Mouse (Mus musculus) forebrain, embryonic 10.5 days (tissue): ENCODE measurements around the gene Cep44. TPM values are rescaled to one million over a fixed set of nuclear protein-coding genes. Genes with fewer than 3 reads are reported as not detected.

Experiments
- DNase-seq: peaks from one replicate; pipeline ENCODE4 v3.0.0-alpha.2; 2017; ENCODE audit warnings: low spot score; ENCODE audit errors: extremely low spot score
- H3K27ac ChIP-seq: fragments of 300-500 bp; sonication (generic); 2 replicates; pipeline ENCODE4 v1.5.1; 2016; ENCODE audit warnings: mild to moderate bottlenecking
- H3K27me3 ChIP-seq: fragments of 300-500 bp; sonication (generic); 2 replicates; pipeline ENCODE4 v1.6.1; 2016; ENCODE audit warnings: mild to moderate bottlenecking; ENCODE audit not compliant: poor library complexity, severe bottlenecking
- H3K36me3 ChIP-seq: fragments of 300-500 bp; sonication (generic); replicated peaks from 2 replicates; pipeline ENCODE4 v1.6.1; 2016; ENCODE audit warnings: mild to moderate bottlenecking, moderate library complexity
- H3K4me1 ChIP-seq: fragments of 300-500 bp; sonication (generic); 2 replicates; pipeline ENCODE4 v1.6.1; 2016
- H3K4me3 ChIP-seq: fragments of 300-500 bp; sonication (generic); 2 replicates; pipeline ENCODE4 v1.5.1; 2016; ENCODE audit warnings: mild to moderate bottlenecking, moderate library complexity
- H3K9me3 ChIP-seq: fragments of 300-500 bp; sonication (generic); 2 replicates; pipeline ENCODE4 v1.6.1; 2016; ENCODE audit warnings: mild to moderate bottlenecking, moderate library complexity
- WGBS: fragments of 180-500 bp; shearing (Covaris S2); methylation state at CpG from one replicate; pipeline ENCODE4 v1.1.7; 2016; 5-methylcytosine and 5-hydroxymethylcytosine counted together
- polyA plus RNA-seq: library from polyadenylated mRNA; unstranded; fragments of >200 nt; fragmentation: Nextera tagmentation; extraction: Ambion mirVana; gene quantifications from 2 replicates; pipeline ENCODE4 v1.2.1, GENCODE M21; 2016

Cep44 gene
- polyA plus RNA-seq: 32.6 and 34.0 TPM in 2 replicates

GRCm38 (mm10) chr8:56550558-56551360, at the start of gene Cep44, which contains the start of gene Fbxo8:
TSS of gene Cep44 (minus strand) at chr8:56551047.
TSS of gene Fbxo8 (plus strand) at chr8:56551090.
- Histone ChIP-seq H3K27me3 (no peaks in the 10 kb centered on the region), H3K4me1 (peaks cover 15% of the 10 kb centered on the region), H3K9me3 (no peaks in the 10 kb centered on the region), H3K36me3 (no peaks in the 10 kb centered on the region), H3K27ac (peak within 1 kb of the TSS; percentile 92), H3K4me3 (peak within 1 kb of the TSS; percentile 91)
- under 1% methylated on average over 53 of the region's 53 CpGs for WGBS
- DNase-seq: peak; percentile 80

- 93% methylated on average over 5 of the region's 5 CpGs for WGBS
- Histone ChIP-seq H3K27me3 (no peaks in the 10 kb centered on the region), H3K4me1 (no peaks in the 10 kb centered on the region), H3K27ac (no peak overlapping the region), H3K4me3 (no peak overlapping the region), H3K36me3 (no peaks in the 10 kb centered on the region), H3K9me3 (no peaks in the 10 kb centered on the region)
- no peak for DNase-seq
Measured at GRCm38 (mm10) chr8:56591502-56591901, 40.7 kb upstream of the Cep44 start.

- no peaks in the 10 kb centered on the region for H3K36me3 ChIP-seq
- H3K27ac ChIP-seq: no peak overlapping the region
- no peak overlapping the region for H3K4me3 ChIP-seq
- 87% methylated on average over 1 of the region's 1 CpGs for WGBS
- no peaks in the 10 kb centered on the region for H3K27me3 ChIP-seq
- H3K9me3 ChIP-seq: no peaks in the 10 kb centered on the region
- H3K4me1 ChIP-seq: no peaks in the 10 kb centered on the region
- DNase-seq: no peak
Measured at GRCm38 (mm10) chr8:56591084-56591483, 40.2 kb upstream of the Cep44 start.

GRCm38 (mm10) chr8:56589004-56589403, 38.2 kb upstream of the Cep44 start:
- H3K4me3 ChIP-seq: no peak overlapping the region
- no peaks in the 10 kb centered on the region for H3K9me3 ChIP-seq
- DNase-seq: no peak
- no peaks in the 10 kb centered on the region for H3K4me1 ChIP-seq
- 86% methylated on average over 2 of the region's 2 CpGs for WGBS
- H3K27ac ChIP-seq: no peak overlapping the region
- no peaks in the 10 kb centered on the region for H3K36me3 ChIP-seq
- no peaks in the 10 kb centered on the region for H3K27me3 ChIP-seq

- Histone ChIP-seq H3K36me3 (no peaks in the 10 kb centered on the region), H3K27me3 (no peaks in the 10 kb centered on the region), H3K4me1 (no peaks in the 10 kb centered on the region), H3K4me3 (no peak overlapping the region), H3K9me3 (no peaks in the 10 kb centered on the region), H3K27ac (no peak overlapping the region)
- no peak for DNase-seq
Measured at GRCm38 (mm10) chr8:56582841-56583240, 32.0 kb upstream of the Cep44 start.

- Histone ChIP-seq H3K4me1 (no peaks in the 10 kb centered on the region), H3K36me3 (no peaks in the 10 kb centered on the region), H3K4me3 (no peak overlapping the region), H3K9me3 (no peaks in the 10 kb centered on the region), H3K27ac (no peak overlapping the region), H3K27me3 (no peaks in the 10 kb centered on the region)
- DNase-seq: no peak
- 93% methylated on average over 4 of the region's 4 CpGs for WGBS
Measured at GRCm38 (mm10) chr8:56580918-56581317, 30.1 kb upstream of the Cep44 start.

GRCm38 (mm10) chr8:56566856-56567255, 16.0 kb upstream of the Cep44 start:
- H3K36me3 ChIP-seq: no peaks in the 10 kb centered on the region
- H3K27ac ChIP-seq: no peak overlapping the region
- no peak for DNase-seq
- H3K4me3 ChIP-seq: no peak overlapping the region
- no peaks in the 10 kb centered on the region for H3K27me3 ChIP-seq
- no peaks in the 10 kb centered on the region for H3K4me1 ChIP-seq
- no peaks in the 10 kb centered on the region for H3K9me3 ChIP-seq
- WGBS: 90% methylated on average over 9 of the region's 9 CpGs

GRCm38 (mm10) chr8:56564399-56565047, 13.7 kb upstream of the Cep44 start:
- Histone ChIP-seq H3K4me1 (no peaks in the 10 kb centered on the region), H3K9me3 (no peaks in the 10 kb centered on the region), H3K27me3 (no peaks in the 10 kb centered on the region), H3K4me3 (no peak overlapping the region), H3K36me3 (no peaks in the 10 kb centered on the region), H3K27ac (no peak overlapping the region)
- DNase-seq: no peak
- WGBS: 93% methylated on average over 4 of the region's 4 CpGs

- WGBS: 76% methylated on average over 5 of the region's 5 CpGs
- Histone ChIP-seq H3K36me3 (no peaks in the 10 kb centered on the region), H3K9me3 (no peaks in the 10 kb centered on the region), H3K27me3 (no peaks in the 10 kb centered on the region), H3K4me3 (no peak overlapping the region), H3K27ac (no peak overlapping the region), H3K4me1 (peaks cover 15% of the 10 kb centered on the region)
- no peak for DNase-seq
Measured at GRCm38 (mm10) chr8:56552551-56553103, 1.8 kb upstream of the Cep44 start.

- no peaks in the 10 kb centered on the region for H3K36me3 ChIP-seq
- H3K4me3 ChIP-seq: peak overlapping the region; percentile 91
- no peaks in the 10 kb centered on the region for H3K9me3 ChIP-seq
- H3K27ac ChIP-seq: peak overlapping the region; percentile 92; the same call in 1 of the 2 replicates
- 30% methylated on average over 10 of the region's 10 CpGs for WGBS
- no peaks in the 10 kb centered on the region for H3K27me3 ChIP-seq
- no peak for DNase-seq
- peaks cover 15% of the 10 kb centered on the region for H3K4me1 ChIP-seq
Measured at GRCm38 (mm10) chr8:56552045-56552444, 1.2 kb upstream of the Cep44 start.

GRCm38 (mm10) chr8:56551361-56551852, 560 bp upstream of the Cep44 start:
- Histone ChIP-seq H3K4me1 (peaks cover 15% of the 10 kb centered on the region), H3K36me3 (no peaks in the 10 kb centered on the region), H3K27me3 (no peaks in the 10 kb centered on the region), H3K27ac (peak overlapping the region; percentile 92), H3K9me3 (no peaks in the 10 kb centered on the region), H3K4me3 (peak overlapping the region; percentile 91)
- under 1% methylated on average over 28 of the region's 28 CpGs for WGBS
- peak; percentile 75 for DNase-seq

GRCm38 (mm10) chr8:56547866-56548265, 3.0 kb downstream of the Cep44 start:
- WGBS: 92% methylated on average over 2 of the region's 2 CpGs
- Histone ChIP-seq H3K4me3 (no peak overlapping the region), H3K9me3 (no peaks in the 10 kb centered on the region), H3K27ac (no peak overlapping the region), H3K4me1 (peaks cover 15% of the 10 kb centered on the region), H3K27me3 (no peaks in the 10 kb centered on the region), H3K36me3 (peaks cover 17% of the 10 kb centered on the region)
- DNase-seq: no peak

- Histone ChIP-seq H3K4me3 (no peak overlapping the region), H3K9me3 (no peaks in the 10 kb centered on the region), H3K27me3 (no peaks in the 10 kb centered on the region), H3K4me1 (no peaks in the 10 kb centered on the region), H3K27ac (no peak overlapping the region), H3K36me3 (peaks cover 80% of the 10 kb centered on the region)
- no peak for DNase-seq
- WGBS: 92% methylated on average over 7 of the region's 7 CpGs
Measured at GRCm38 (mm10) chr8:56540706-56541105, 10.1 kb downstream of the Cep44 start.
